Mouse (Mus musculus): ENCODE measurements at regions not wholly inside any gene's neighbourhood (a gene's known extent, or its start where the extent isn't known, plus 50 kb on each side); places are given as distances from the start of the nearest gene placed in this dataset.

DNA sequence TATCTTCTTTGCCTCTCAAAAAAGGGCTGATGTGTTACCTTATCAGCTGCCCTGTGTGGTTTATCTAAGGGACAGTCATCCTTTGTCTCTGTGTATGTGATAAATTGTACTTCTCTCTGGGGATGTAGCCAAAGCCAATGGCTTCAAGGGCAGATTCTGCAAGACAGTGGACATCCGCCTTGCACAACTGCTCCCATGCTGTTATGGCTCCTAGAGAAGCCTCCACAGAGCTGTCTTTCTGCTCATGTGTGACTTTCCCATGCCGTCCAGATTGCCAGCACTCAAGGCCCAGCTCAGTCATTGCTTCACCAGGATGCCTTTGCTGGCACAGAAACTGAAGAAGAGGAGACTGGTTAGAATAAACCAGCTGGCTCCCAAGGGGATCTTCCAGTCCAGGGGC, 74.6 kb upstream of the Pax6 start:
- Histone ChIP-seq H3K4me1 (replicated peaks) (no peaks in the 10 kb centered on the region), H3K36me3 (no peaks in the 10 kb centered on the region), H3K4me3 (no peak overlapping the region), H3K27ac (no peak overlapping the region), H3K9me3 (no peaks in the 10 kb centered on the region), H3K27me3 (ENCODE audit: insufficient read depth, poor library complexity, severe bottlenecking) (peaks cover 5% of the 10 kb centered on the region; the same call in 1 of the 2 replicates)
- DNase-seq (ENCODE audit: low spot score) = no peak
- 89% methylated on average over 2 of the region's 2 CpGs for WGBS

DNA sequence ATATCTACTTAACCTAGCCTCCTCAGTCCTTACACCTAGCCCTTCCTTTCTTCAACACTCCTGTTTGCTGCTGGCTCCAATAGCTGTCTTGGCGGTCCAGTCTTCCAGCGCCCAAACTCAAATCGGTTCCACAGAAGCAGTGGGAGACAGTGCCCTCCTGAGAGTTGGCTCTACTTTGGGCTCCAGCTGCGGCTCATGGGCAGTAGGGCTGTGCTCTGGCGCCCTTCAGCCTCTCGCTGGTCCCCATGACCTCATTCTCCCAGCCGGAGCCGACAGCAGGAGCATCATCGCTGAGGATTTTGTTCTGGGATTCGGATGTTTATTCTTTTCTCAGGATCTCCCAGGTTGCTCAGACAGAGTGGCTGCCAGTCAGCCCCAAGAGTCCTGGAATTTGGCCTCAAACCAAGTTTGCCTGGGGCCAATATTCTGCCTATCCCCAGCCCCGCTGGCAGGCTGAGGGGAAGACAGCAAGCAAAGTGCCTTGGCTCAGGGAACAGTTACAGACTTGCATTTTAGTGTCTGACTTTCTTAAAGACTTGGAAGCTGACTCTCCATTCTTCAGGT, 64.1 kb upstream of the Pax6 start:
- Histone ChIP-seq H3K27ac (no peak overlapping the region), H3K4me3 (no peak overlapping the region), H3K9me3 (no peaks in the 10 kb centered on the region), H3K4me1 (replicated peaks) (peaks cover 15% of the 10 kb centered on the region), H3K27me3 (ENCODE audit: insufficient read depth, poor library complexity, severe bottlenecking) (peaks cover 34% of the 10 kb centered on the region), H3K36me3 (no peaks in the 10 kb centered on the region)
- DNase-seq (ENCODE audit: low spot score) = no peak
- WGBS = 60% methylated on average over 11 of the region's 11 CpGs

DNA sequence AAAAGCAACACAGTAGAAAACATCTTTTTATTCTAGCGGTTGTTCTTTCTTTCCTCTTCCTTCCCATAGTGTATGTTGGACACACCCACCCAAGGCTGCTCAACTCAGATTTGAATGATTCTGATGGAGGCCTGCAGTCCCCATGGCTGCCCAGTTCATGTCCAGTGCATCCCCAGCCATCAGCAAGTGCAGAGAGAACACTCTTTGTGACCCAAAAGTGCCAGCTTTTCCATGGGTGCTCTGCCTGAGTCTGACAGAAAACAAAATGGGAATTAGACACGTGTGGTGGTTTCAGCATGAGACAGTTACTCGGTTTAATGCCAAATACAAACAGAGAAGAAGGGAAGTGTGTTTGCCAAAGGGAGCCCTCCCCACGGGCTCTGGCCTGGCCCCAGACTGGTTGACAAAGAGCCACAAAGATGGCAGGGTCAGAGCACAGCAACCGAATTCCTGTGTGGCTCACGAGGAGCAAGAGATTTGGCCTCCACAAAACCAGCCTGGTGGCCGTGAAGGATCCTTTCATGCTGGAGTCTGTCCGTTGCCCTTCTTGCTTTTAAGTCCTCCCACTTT, 60.6 kb upstream of the Pax6 start:
- peaks cover 62% of the 10 kb centered on the region for H3K27me3 ChIP-seq (ENCODE audit: insufficient read depth, poor library complexity, severe bottlenecking)
- peaks cover 39% of the 10 kb centered on the region for H3K4me1 ChIP-seq (replicated peaks)
- DNase-seq (ENCODE audit: low spot score) = no peak
- H3K9me3 ChIP-seq = no peaks in the 10 kb centered on the region
- 65% methylated on average over 8 of the region's 8 CpGs for WGBS
- no peak overlapping the region for H3K4me3 ChIP-seq
- no peaks in the 10 kb centered on the region for H3K36me3 ChIP-seq
- H3K27ac ChIP-seq = no peak overlapping the region

DNA sequence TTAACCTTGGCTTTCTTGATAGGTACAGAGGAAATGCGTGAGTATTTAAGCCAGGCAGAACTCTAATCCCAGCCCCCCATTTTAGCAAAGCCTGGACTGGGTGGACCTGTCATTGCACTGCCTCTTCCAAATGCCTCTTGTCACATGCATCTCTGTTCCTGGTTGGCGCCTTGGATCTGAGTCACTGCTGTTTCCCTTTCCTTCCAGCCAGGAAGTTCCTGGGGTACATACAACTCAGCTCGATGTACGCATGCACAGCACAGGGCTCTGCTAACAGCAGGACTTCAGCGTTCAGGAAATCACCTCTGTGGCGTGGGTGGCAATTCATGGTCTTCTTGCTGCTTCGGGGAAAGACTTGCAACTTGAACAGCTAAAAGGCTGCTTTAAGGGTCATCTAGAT, 59.9 kb upstream of the Pax6 start:
- 78% methylated on average over 7 of the region's 7 CpGs for WGBS
- peaks cover 69% of the 10 kb centered on the region for H3K27me3 ChIP-seq (ENCODE audit: insufficient read depth, poor library complexity, severe bottlenecking)

DNA sequence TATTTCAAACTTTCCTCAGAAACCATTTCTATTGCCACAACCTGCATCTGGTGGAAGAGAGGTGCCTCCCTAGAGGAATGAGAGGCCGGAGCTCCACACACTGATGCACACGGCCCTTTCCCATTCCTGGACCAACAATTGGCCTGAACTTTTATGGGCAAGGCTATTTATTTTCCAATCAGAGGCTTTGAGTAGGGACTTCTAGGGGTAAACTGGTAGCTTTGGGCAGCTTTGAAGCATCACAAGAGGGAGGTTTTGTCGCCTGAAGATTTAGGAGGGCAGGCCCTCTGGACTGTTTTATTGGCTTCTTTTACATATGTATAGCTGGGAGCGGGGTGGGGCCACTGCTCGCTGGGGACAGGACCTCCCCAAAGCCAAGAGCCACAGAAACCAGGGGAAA, 57.7 kb upstream of the Pax6 start:
- DNase-seq (ENCODE audit: low spot score) = peak; percentile 12
- Histone ChIP-seq H3K36me3 (no peaks in the 10 kb centered on the region), H3K4me3 (no peak overlapping the region), H3K27me3 (ENCODE audit: insufficient read depth, poor library complexity, severe bottlenecking) (peaks cover 68% of the 10 kb centered on the region), H3K9me3 (no peaks in the 10 kb centered on the region), H3K4me1 (replicated peaks) (peaks cover 40% of the 10 kb centered on the region), H3K27ac (peak overlapping the region; percentile 91)
- WGBS = 30% methylated on average over 5 of the region's 5 CpGs

More for the DNA sequence above, 59.9 kb upstream of the Pax6 start:
- DNase-seq (ENCODE audit: low spot score) = no peak
- Histone ChIP-seq H3K4me1 (replicated peaks) (peaks cover 41% of the 10 kb centered on the region), H3K27ac (peak overlapping the region; percentile 50; the same call in 1 of the 2 replicates), H3K9me3 (no peaks in the 10 kb centered on the region), H3K4me3 (no peak overlapping the region), H3K36me3 (no peaks in the 10 kb centered on the region)

DNA sequence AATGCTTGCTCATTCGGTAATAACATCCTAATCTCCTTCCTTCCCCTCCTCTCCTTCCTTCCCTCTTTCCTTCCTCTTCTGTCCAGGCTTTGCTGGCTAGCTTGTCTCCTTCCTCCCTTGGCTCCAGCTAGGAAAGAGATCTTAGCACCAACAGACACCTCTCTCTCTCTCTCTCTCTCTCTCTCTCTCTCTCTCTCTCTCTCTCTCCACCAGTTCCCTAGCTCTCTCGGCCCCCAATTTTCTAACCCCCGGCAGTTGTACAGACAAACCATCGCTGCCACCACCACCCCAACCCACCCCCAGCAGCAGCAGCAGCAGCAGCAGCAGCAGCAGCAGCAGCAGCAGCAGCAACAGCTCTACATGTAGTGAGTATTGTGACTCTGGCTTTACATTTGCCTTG, 57.0 kb upstream of the Pax6 start:
- 11% methylated on average over 4 of the region's 4 CpGs for WGBS
- H3K27me3 ChIP-seq (ENCODE audit: insufficient read depth, poor library complexity, severe bottlenecking) = peaks cover 64% of the 10 kb centered on the region
- H3K9me3 ChIP-seq = no peaks in the 10 kb centered on the region
- H3K27ac ChIP-seq = peak overlapping the region; percentile 91
- H3K36me3 ChIP-seq = no peaks in the 10 kb centered on the region
- H3K4me3 ChIP-seq = peak overlapping the region; percentile 26
- no peak for DNase-seq (ENCODE audit: low spot score)
- peaks cover 40% of the 10 kb centered on the region for H3K4me1 ChIP-seq (replicated peaks)

DNA sequence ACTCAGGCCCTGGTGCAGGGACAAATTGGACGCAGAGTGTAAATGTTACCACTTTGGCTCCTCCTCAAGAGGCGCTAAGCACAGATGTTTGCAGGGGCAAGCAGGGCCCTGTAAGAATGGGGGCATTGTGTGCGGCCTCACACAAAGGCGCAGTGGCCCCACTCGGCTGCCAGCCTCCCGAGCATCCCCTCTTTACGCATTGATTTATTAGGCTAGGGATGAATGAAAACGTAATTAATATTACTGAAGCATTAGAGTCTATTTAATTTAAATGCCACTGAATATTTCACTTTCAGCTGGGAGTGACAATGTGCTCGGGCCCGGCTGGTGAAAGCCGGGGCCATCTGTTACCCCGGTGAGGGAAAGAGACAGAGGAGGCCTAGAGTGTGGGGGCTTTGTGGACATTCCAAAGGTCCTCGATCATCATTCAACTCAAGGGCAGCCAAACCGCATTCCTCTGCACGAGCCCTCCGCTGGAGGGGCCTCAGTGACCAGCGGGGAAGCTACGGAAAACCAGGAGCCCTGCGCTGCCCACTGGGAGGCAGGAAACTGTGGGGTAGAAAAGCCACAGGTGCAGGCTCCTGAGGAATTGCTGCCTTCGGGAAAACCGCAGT, 56.5 kb upstream of the Pax6 start:
- H3K4me1 ChIP-seq (replicated peaks) = peaks cover 41% of the 10 kb centered on the region
- H3K4me3 ChIP-seq = peak overlapping the region; percentile 26
- H3K9me3 ChIP-seq = no peaks in the 10 kb centered on the region
- WGBS = 2% methylated on average over 21 of the region's 21 CpGs
- DNase-seq (ENCODE audit: low spot score) = peak; percentile 81
- H3K27ac ChIP-seq = peak overlapping the region; percentile 91
- no peaks in the 10 kb centered on the region for H3K36me3 ChIP-seq
- H3K27me3 ChIP-seq (ENCODE audit: insufficient read depth, poor library complexity, severe bottlenecking) = peaks cover 63% of the 10 kb centered on the region

DNA sequence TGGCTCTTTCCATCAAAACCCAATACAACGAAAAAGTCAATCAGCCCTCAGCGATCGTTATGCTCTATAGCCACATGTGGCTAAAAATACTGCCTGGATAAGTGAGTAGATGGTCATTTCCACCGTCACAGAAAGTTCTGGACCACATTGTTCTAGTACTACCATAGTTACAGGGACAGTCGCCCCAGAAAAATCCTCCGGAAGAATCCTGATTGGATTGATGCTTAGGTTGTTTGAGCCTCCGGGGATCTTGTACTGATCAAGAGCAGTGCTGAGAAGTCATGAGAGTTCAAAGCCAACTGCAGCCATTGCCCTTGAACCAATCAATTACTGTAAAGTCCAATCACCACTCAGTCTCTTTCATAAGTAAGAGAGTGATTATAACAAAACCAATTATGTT, 56.0 kb upstream of the Pax6 start:
- Histone ChIP-seq H3K36me3 (no peaks in the 10 kb centered on the region), H3K27ac (peak overlapping the region; percentile 91), H3K4me3 (peak overlapping the region; percentile 26), H3K27me3 (ENCODE audit: insufficient read depth, poor library complexity, severe bottlenecking) (peaks cover 61% of the 10 kb centered on the region), H3K9me3 (no peaks in the 10 kb centered on the region), H3K4me1 (replicated peaks) (peaks cover 41% of the 10 kb centered on the region)
- DNase-seq (ENCODE audit: low spot score) = no peak
- WGBS = 38% methylated on average over 7 of the region's 7 CpGs

DNA sequence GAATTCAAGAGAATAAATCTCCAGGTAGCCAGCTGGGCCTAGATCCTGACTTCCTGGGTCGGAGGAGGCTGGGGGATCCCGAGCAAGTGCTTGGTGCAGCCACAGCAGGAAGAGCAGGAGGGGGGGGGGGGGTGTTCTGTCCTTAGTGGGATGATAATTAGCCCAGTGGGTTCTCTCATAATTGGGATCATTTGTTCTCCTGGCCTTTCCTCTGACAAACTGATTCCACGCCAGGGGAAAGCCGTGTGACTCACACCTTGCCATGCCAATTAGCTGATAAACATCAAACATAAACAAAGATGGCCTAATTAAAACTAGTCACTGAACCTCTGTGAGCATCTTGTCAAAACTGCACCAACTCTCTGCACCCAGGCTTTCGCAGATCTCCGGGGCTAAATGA, 55.5 kb upstream of the Pax6 start:
- H3K4me3 ChIP-seq = no peak overlapping the region
- no peaks in the 10 kb centered on the region for H3K36me3 ChIP-seq
- DNase-seq (ENCODE audit: low spot score) = no peak
- WGBS = 68% methylated on average over 6 of the region's 6 CpGs
- H3K27me3 ChIP-seq (ENCODE audit: insufficient read depth, poor library complexity, severe bottlenecking) = peaks cover 67% of the 10 kb centered on the region
- no peaks in the 10 kb centered on the region for H3K9me3 ChIP-seq
- H3K4me1 ChIP-seq (replicated peaks) = peaks cover 41% of the 10 kb centered on the region
- H3K27ac ChIP-seq = peak overlapping the region; percentile 30; the same call in 1 of the 2 replicates

DNA sequence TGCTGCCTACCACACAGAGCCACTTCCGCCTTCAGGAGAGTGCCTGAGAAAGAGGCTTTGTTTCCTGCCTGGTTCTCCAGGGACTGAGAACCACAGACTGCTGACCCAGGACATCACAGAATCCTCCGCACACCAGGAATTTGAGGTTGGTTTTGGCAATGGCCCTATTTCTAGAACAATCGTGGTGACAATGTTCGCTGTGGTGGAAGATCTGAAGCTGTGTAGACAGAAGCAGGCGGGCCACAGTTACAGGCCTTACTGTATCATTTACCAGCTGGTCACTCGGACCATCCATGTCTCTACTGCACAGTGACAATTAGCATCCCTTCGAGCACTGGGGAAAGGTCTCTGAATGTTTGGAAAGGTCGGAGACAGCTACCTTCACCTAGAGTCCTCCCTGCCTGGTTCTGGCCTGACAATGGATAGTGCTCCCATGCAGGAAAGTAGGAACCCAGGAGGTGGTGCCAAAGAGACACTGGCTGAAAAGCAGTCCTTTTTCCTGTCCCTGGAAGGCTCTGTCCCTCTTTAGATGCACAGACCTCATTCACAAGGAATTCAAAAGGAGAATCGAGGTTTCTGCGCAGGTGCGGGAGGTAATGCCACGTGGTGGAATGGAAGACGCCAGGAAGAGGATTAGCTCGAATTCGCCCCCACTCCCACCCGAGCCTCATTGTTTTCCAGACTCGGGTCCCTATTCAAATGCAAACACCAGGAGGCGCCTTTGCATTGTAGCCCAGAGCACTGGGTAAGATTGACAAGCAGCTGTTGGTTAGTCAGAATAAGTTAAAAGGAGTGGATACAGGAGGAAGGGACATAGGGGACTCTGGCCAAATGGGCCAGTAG, 52.6 kb upstream of the Pax6 start:
- H3K27me3 ChIP-seq (ENCODE audit: insufficient read depth, poor library complexity, severe bottlenecking) = peaks cover 48% of the 10 kb centered on the region
- peak overlapping the region; percentile 82 for H3K27ac ChIP-seq
- peak; percentile 76 for DNase-seq (ENCODE audit: low spot score)

More for the DNA sequence above, 52.6 kb upstream of the Pax6 start:
- Histone ChIP-seq H3K9me3 (no peaks in the 10 kb centered on the region), H3K4me1 (replicated peaks) (peaks cover 40% of the 10 kb centered on the region), H3K4me3 (peak overlapping the region; percentile 29), H3K36me3 (no peaks in the 10 kb centered on the region)
- WGBS = 25% methylated on average over 18 of the region's 18 CpGs

Measured in hindbrain, embryonic 10.5 days (tissue).